Mouse (Mus musculus): ENCODE data around the gene Fbxo10. TPM values are rescaled to one million over a fixed set of nuclear protein-coding genes. Genes with fewer than 3 reads are reported as not detected.
"Not testable (repeated sequence)": the region's sequence is repeated elsewhere in the genome, so short reads cannot be mapped to it uniquely, and the experiment has no call there.

The Fbxo10 gene
- polyA plus RNA-seq (2016; fragmentation: Nextera tagmentation; extraction: Ambion mirVana) = 17.8 and 18.0 TPM in 2 replicates

GRCm38 (mm10) chr4:45084021-45084894 is at the start of gene Fbxo10:
Gene Fbxo10 (minus strand): TSS chr4:45084604.
- DNase-seq (ENCODE audit: extremely low spot score, low spot score) = peak; percentile 90
- peak within 1 kb of the TSS; percentile 94 for H3K27ac ChIP-seq
- peaks cover 8% of the 10 kb centered on the region for H3K36me3 ChIP-seq (replicated peaks)
- WGBS = under 1% methylated on average over 77 of the region's 77 CpGs
- H3K4me1 ChIP-seq = peaks cover 42% of the 10 kb centered on the region
- no peaks in the 10 kb centered on the region for H3K27me3 ChIP-seq (ENCODE audit: poor library complexity, severe bottlenecking)
- H3K9me3 ChIP-seq = no peaks in the 10 kb centered on the region
- peak within 1 kb of the TSS; percentile 95 for H3K4me3 ChIP-seq

GRCm38 (mm10) chr4:45131021-45131420 is 46.6 kb upstream of the Fbxo10 start:
- Histone ChIP-seq H3K36me3 (replicated peaks) (no peaks in the 10 kb centered on the region), H3K27me3 (ENCODE audit: poor library complexity, severe bottlenecking) (no peaks in the 10 kb centered on the region), H3K4me1 (no peaks in the 10 kb centered on the region), H3K9me3 (no peaks in the 10 kb centered on the region), H3K27ac (no peak overlapping the region), H3K4me3 (no peak overlapping the region)
- no peak for DNase-seq (ENCODE audit: extremely low spot score, low spot score)
- 78% methylated on average over 4 of the region's 4 CpGs for WGBS

GRCm38 (mm10) chr4:45121311-45121710 is 36.9 kb upstream of the Fbxo10 start:
- Histone ChIP-seq H3K27ac (no peak overlapping the region), H3K4me3 (no peak overlapping the region), H3K4me1 (no peaks in the 10 kb centered on the region), H3K9me3 (no peaks in the 10 kb centered on the region), H3K27me3 (ENCODE audit: poor library complexity, severe bottlenecking) (no peaks in the 10 kb centered on the region), H3K36me3 (replicated peaks) (no peaks in the 10 kb centered on the region)
- 93% methylated on average over 11 of the region's 11 CpGs for WGBS
- DNase-seq (ENCODE audit: extremely low spot score, low spot score) = no peak

- no peak for DNase-seq (ENCODE audit: extremely low spot score, low spot score)
- WGBS = 70% methylated on average over 8 of the region's 8 CpGs
- H3K27ac ChIP-seq = peak overlapping the region; percentile 89; the same call in 1 of the 2 replicates
Measured at GRCm38 (mm10) chr4:45108456-45109110, 24.2 kb upstream of the Fbxo10 start.

GRCm38 (mm10) chr4:45107601-45108277 is 23.3 kb upstream of the Fbxo10 start, which contains the start of gene Tomm5:
Gene Tomm5 (minus strand): TSS chr4:45108114.
- Histone ChIP-seq H3K4me3 (peak within 1 kb of the TSS; percentile 99), H3K9me3 (no peaks in the 10 kb centered on the region), H3K27ac (peak within 1 kb of the TSS; percentile 89), H3K27me3 (ENCODE audit: poor library complexity, severe bottlenecking) (no peaks in the 10 kb centered on the region), H3K36me3 (replicated peaks) (peaks cover 35% of the 10 kb centered on the region), H3K4me1 (peaks cover 19% of the 10 kb centered on the region)
- peak; percentile 87 for DNase-seq (ENCODE audit: extremely low spot score, low spot score)
- WGBS = under 1% methylated on average over 39 of the region's 39 CpGs

More at GRCm38 (mm10) chr4:45108456-45109110, 24.2 kb upstream of the Fbxo10 start:
- Histone ChIP-seq H3K4me3 (peak overlapping the region; percentile 99), H3K9me3 (no peaks in the 10 kb centered on the region), H3K27me3 (ENCODE audit: poor library complexity, severe bottlenecking) (no peaks in the 10 kb centered on the region), H3K4me1 (peaks cover 19% of the 10 kb centered on the region), H3K36me3 (replicated peaks) (peaks cover 27% of the 10 kb centered on the region)

GRCm38 (mm10) chr4:45107066-45107465 is 22.7 kb upstream of the Fbxo10 start:
- DNase-seq (ENCODE audit: extremely low spot score, low spot score) = no peak
- 5% methylated on average over 4 of the region's 4 CpGs for WGBS
- H3K27me3 ChIP-seq (ENCODE audit: poor library complexity, severe bottlenecking) = no peaks in the 10 kb centered on the region
- peak overlapping the region; percentile 99 for H3K4me3 ChIP-seq
- H3K4me1 ChIP-seq = peaks cover 19% of the 10 kb centered on the region
- H3K27ac ChIP-seq = peak overlapping the region; percentile 89
- H3K36me3 ChIP-seq (replicated peaks) = peaks cover 42% of the 10 kb centered on the region
- H3K9me3 ChIP-seq = no peaks in the 10 kb centered on the region

- peak overlapping the region; percentile 99; the same call in 1 of the 2 replicates for H3K4me3 ChIP-seq
- 69% methylated on average over 5 of the region's 5 CpGs for WGBS
Measured at GRCm38 (mm10) chr4:45106409-45106808, 22.0 kb upstream of the Fbxo10 start.

GRCm38 (mm10) chr4:45097198-45097872 is 12.9 kb upstream of the Fbxo10 start:
- Histone ChIP-seq H3K36me3 (replicated peaks) (peaks cover 15% of the 10 kb centered on the region), H3K27ac (no peak overlapping the region), H3K4me3 (no peak overlapping the region), H3K27me3 (ENCODE audit: poor library complexity, severe bottlenecking) (no peaks in the 10 kb centered on the region), H3K9me3 (no peaks in the 10 kb centered on the region), H3K4me1 (no peaks in the 10 kb centered on the region)
- DNase-seq (ENCODE audit: extremely low spot score, low spot score) = peak; percentile 72
- 26% methylated on average over 7 of the region's 7 CpGs for WGBS

More at GRCm38 (mm10) chr4:45106409-45106808, 22.0 kb upstream of the Fbxo10 start:
- Histone ChIP-seq H3K27ac (no peak overlapping the region), H3K4me1 (peaks cover 19% of the 10 kb centered on the region), H3K9me3 (no peaks in the 10 kb centered on the region), H3K36me3 (replicated peaks) (peaks cover 48% of the 10 kb centered on the region), H3K27me3 (ENCODE audit: poor library complexity, severe bottlenecking) (no peaks in the 10 kb centered on the region)
- DNase-seq (ENCODE audit: extremely low spot score, low spot score) = no peak

GRCm38 (mm10) chr4:45084895-45085290 is 489 bp upstream of the Fbxo10 start:
- no peaks in the 10 kb centered on the region for H3K9me3 ChIP-seq
- peak overlapping the region; percentile 95 for H3K4me3 ChIP-seq
- peaks cover 3% of the 10 kb centered on the region for H3K36me3 ChIP-seq (replicated peaks)
- no peak for DNase-seq (ENCODE audit: extremely low spot score, low spot score)
- WGBS = 44% methylated on average over 8 of the region's 8 CpGs
- H3K27me3 ChIP-seq (ENCODE audit: poor library complexity, severe bottlenecking) = no peaks in the 10 kb centered on the region
- peak overlapping the region; percentile 94 for H3K27ac ChIP-seq
- peaks cover 42% of the 10 kb centered on the region for H3K4me1 ChIP-seq

GRCm38 (mm10) chr4:45083487-45083886 is 917 bp downstream of the Fbxo10 start:
- H3K27me3 ChIP-seq (ENCODE audit: poor library complexity, severe bottlenecking) = no peaks in the 10 kb centered on the region
- peak overlapping the region; percentile 95 for H3K4me3 ChIP-seq
- no peak for DNase-seq (ENCODE audit: extremely low spot score, low spot score)
- H3K36me3 ChIP-seq (replicated peaks) = peaks cover 15% of the 10 kb centered on the region
- peak overlapping the region; percentile 94 for H3K27ac ChIP-seq
- H3K4me1 ChIP-seq = peaks cover 42% of the 10 kb centered on the region
- 2% methylated on average over 8 of the region's 8 CpGs for WGBS
- H3K9me3 ChIP-seq = no peaks in the 10 kb centered on the region

GRCm38 (mm10) chr4:45082951-45083350 is 1.5 kb downstream of the Fbxo10 start:
- H3K27ac ChIP-seq = peak overlapping the region; percentile 31; the same call in 1 of the 2 replicates
- DNase-seq (ENCODE audit: extremely low spot score, low spot score) = no peak
- no peaks in the 10 kb centered on the region for H3K27me3 ChIP-seq (ENCODE audit: poor library complexity, severe bottlenecking)
- peaks cover 18% of the 10 kb centered on the region for H3K36me3 ChIP-seq (replicated peaks)
- WGBS = 81% methylated on average over 9 of the region's 9 CpGs
- H3K4me1 ChIP-seq = peaks cover 42% of the 10 kb centered on the region
- H3K9me3 ChIP-seq = no peaks in the 10 kb centered on the region
- peak overlapping the region; percentile 95 for H3K4me3 ChIP-seq

GRCm38 (mm10) chr4:45081041-45081440 is 3.4 kb downstream of the Fbxo10 start:
- H3K9me3 ChIP-seq; H3K4me3 ChIP-seq; H3K27me3 ChIP-seq (ENCODE audit: poor library complexity, severe bottlenecking); DNase-seq (ENCODE audit: extremely low spot score, low spot score); H3K27ac ChIP-seq: not testable (repeated sequence)
- peaks cover 40% of the 10 kb centered on the region for H3K4me1 ChIP-seq
- WGBS = 93% methylated on average over 4 of the region's 4 CpGs
- peaks cover 23% of the 10 kb centered on the region for H3K36me3 ChIP-seq (replicated peaks)

All from forebrain, embryonic 10.5 days (tissue).